Mouse (Mus musculus): ENCODE results near the gene Zfp784. TPM values are rescaled to one million over a fixed set of nuclear protein-coding genes. Genes with fewer than 3 reads are reported as not detected.

Gene Zfp784
- polyA plus RNA-seq, 1 experiment from 2014 or later: 6.3 TPM

- peak overlapping the region; percentile 93 for H3K9ac ChIP-seq (ENCODE audit: low read length)
- H3K9me3 ChIP-seq (replicated peaks; ENCODE audit: control insufficient read depth, low read length): no peaks in the 10 kb centered on the region
- peak overlapping the region; percentile 98 for H3K27ac ChIP-seq (ENCODE audit: low read depth, low read length)
- H3K4me1 ChIP-seq (ENCODE audit: control insufficient read depth, insufficient read depth, low read length): peaks cover 24% of the 10 kb centered on the region
- peak overlapping the region; percentile 77 for H3K4me3 ChIP-seq (ENCODE audit: low read depth, low read length)
- peak overlapping the region; percentile 73 for H3K4me2 ChIP-seq (ENCODE audit: low read length)
- ATAC-seq (peak; percentile 91), DNase-seq (ENCODE audit: low spot score) (peak; percentile 100)
- H3K27me3 ChIP-seq (replicated peaks; ENCODE audit: control insufficient read depth, insufficient read depth, low read length): peaks cover 19% of the 10 kb centered on the region
- WGBS: under 1% methylated on average over 60 of the region's 60 CpGs
- H3K36me3 ChIP-seq (ENCODE audit: control insufficient read depth, insufficient read depth, low read length): peaks cover 6% of the 10 kb centered on the region; the same call in 1 of the 2 replicates
Measured at GRCm38 (mm10) chr7:5060944-5061773, 22.9 kb upstream of the Zfp784 start.

DNA sequence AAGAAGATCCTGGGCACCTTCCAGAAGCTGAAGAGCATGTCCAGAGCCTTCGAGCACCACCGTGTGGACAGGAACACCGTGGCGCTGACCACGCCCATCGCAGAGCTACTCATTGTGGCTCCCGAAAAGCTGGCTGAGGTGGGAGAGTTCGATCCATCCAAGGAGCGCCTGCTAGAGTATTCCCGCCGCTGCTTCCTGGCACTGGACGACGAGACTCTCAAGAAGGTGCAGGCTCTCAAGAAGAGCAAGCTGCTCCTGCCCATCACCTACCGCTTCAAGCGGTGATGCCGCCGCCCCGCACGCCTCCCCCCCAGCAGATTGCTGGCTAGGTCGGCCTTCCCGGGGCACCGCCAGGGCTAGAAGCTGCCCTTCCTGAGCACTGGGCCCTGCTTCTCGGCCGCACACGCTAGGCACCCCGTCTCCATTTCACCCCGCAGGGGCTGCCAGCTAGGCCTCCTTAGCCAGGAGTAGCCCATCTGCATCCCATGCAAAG, 22.0 kb upstream of the Zfp784 start:
- ATAC-seq (no peak), DNase-seq (ENCODE audit: low spot score) (peak; percentile 87)
- Histone ChIP-seq H3K4me1 (ENCODE audit: control insufficient read depth, insufficient read depth, low read length) (peaks cover 24% of the 10 kb centered on the region), H3K36me3 (ENCODE audit: control insufficient read depth, insufficient read depth, low read length) (no peaks in the 10 kb centered on the region), H3K4me2 (ENCODE audit: low read length) (peak overlapping the region; percentile 73), H3K27me3 (replicated peaks; ENCODE audit: control insufficient read depth, insufficient read depth, low read length) (peaks cover 27% of the 10 kb centered on the region), H3K9ac (ENCODE audit: low read length) (peak overlapping the region; percentile 93), H3K27ac (ENCODE audit: low read depth, low read length) (peak overlapping the region; percentile 98), H3K4me3 (ENCODE audit: low read depth, low read length) (peak overlapping the region; percentile 77), H3K9me3 (replicated peaks; ENCODE audit: control insufficient read depth, low read length) (no peaks in the 10 kb centered on the region)
- 2% methylated on average over 27 of the region's 27 CpGs for WGBS

DNA sequence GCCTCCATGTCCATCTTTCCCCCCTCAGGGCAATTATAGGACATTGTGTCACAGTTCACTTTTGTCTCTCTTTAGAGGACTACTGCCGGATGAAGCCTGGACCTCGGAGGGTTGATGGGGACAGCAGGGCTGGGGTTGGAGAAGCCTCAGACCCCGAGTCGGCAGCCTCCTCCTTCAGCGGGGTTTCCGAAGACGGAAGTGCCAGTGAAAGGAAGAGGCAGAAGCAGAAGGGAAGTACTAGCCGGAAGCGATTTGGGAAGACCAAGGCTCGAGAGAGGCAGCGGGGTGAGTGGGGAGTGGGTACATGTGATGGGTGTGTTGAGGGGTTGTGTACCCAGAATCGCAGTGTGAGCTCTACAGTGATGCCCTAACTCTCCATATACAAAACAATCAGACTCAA, 21.2 kb upstream of the Zfp784 start:
- 92% methylated on average over 12 of the region's 12 CpGs for WGBS
- Histone ChIP-seq H3K4me3 (ENCODE audit: low read depth, low read length) (no peak overlapping the region), H3K4me1 (ENCODE audit: control insufficient read depth, insufficient read depth, low read length) (peaks cover 23% of the 10 kb centered on the region), H3K36me3 (ENCODE audit: control insufficient read depth, insufficient read depth, low read length) (no peaks in the 10 kb centered on the region), H3K27ac (ENCODE audit: low read depth, low read length) (no peak overlapping the region), H3K27me3 (replicated peaks; ENCODE audit: control insufficient read depth, insufficient read depth, low read length) (peaks cover 36% of the 10 kb centered on the region), H3K9ac (ENCODE audit: low read length) (peak overlapping the region; percentile 93), H3K4me2 (ENCODE audit: low read length) (peak overlapping the region; percentile 73; the same call in 1 of the 2 replicates), H3K9me3 (replicated peaks; ENCODE audit: control insufficient read depth, low read length) (no peaks in the 10 kb centered on the region)
- ATAC-seq (no peak), DNase-seq (ENCODE audit: low spot score) (no peak)

DNA sequence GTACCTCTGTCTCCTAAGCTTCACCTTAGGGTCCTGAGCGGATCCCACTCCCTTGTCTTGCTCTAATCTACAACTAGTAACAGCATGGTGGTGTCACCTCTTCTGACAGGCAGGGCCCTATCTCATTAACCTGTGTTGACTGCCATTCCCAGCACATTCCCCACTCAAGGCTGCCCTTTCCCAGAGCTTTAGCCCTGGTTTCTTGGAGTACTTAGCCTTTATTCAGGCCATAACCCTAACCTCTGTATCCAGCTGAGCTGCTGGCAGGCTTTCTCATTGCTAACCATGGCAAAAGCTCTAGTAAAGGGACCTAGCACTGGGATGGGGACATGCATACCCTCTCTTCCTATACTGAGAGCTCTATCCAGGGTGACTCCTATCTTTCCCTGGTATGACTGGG, 20.4 kb upstream of the Zfp784 start:
- Histone ChIP-seq H3K4me2 (ENCODE audit: low read length) (no peak overlapping the region), H3K4me1 (ENCODE audit: control insufficient read depth, insufficient read depth, low read length) (peaks cover 21% of the 10 kb centered on the region), H3K9ac (ENCODE audit: low read length) (no peak overlapping the region), H3K4me3 (ENCODE audit: low read depth, low read length) (no peak overlapping the region), H3K27ac (ENCODE audit: low read depth, low read length) (no peak overlapping the region), H3K9me3 (replicated peaks; ENCODE audit: control insufficient read depth, low read length) (no peaks in the 10 kb centered on the region), H3K36me3 (ENCODE audit: control insufficient read depth, insufficient read depth, low read length) (no peaks in the 10 kb centered on the region), H3K27me3 (replicated peaks; ENCODE audit: control insufficient read depth, insufficient read depth, low read length) (peaks cover 43% of the 10 kb centered on the region)
- WGBS: 92% methylated on average over 1 of the region's 1 CpGs
- ATAC-seq (no peak), DNase-seq (ENCODE audit: low spot score) (no peak)

- WGBS: 37% methylated on average over 11 of the region's 11 CpGs
- peak overlapping the region; percentile 56 for H3K4me2 ChIP-seq (ENCODE audit: low read length)
- H3K27ac ChIP-seq (ENCODE audit: low read depth, low read length): no peak overlapping the region
- peak overlapping the region; percentile 50 for H3K4me3 ChIP-seq (ENCODE audit: low read depth, low read length)
- peak overlapping the region; percentile 77; the same call in 1 of the 2 replicates for H3K9ac ChIP-seq (ENCODE audit: low read length)
- H3K36me3 ChIP-seq (ENCODE audit: control insufficient read depth, insufficient read depth, low read length): no peaks in the 10 kb centered on the region
- H3K4me1 ChIP-seq (ENCODE audit: control insufficient read depth, insufficient read depth, low read length): peaks cover 23% of the 10 kb centered on the region
- H3K27me3 ChIP-seq (replicated peaks; ENCODE audit: control insufficient read depth, insufficient read depth, low read length): peaks cover 51% of the 10 kb centered on the region
- no peaks in the 10 kb centered on the region for H3K9me3 ChIP-seq (replicated peaks; ENCODE audit: control insufficient read depth, low read length)
- ATAC-seq (no peak), DNase-seq (ENCODE audit: low spot score) (no peak)
Measured at GRCm38 (mm10) chr7:5057804-5058203, 19.6 kb upstream of the Zfp784 start.

DNA sequence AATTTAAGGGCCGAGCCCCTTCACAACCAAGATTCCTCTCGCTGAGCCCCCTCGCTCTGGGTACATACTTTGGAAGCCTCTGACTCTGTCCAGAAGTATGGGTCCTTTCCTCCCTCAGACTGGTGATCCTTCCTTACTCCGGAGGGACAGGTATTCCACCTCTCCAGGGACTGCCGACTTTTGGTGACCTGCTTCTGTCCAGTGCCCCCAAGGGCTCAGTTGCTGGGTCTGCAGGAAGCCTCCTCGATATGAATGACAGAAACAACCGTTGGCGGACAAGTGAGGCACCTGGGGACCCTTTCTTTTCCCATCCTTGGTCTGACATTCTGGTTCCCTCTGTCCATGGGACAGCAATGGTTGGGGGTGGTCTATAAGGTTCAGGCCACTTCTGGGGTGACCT, 19.1 kb upstream of the Zfp784 start:
- DNase-seq (ENCODE audit: low spot score): no peak
- Histone ChIP-seq H3K4me3 (ENCODE audit: low read depth, low read length) (peak overlapping the region; percentile 50), H3K9ac (ENCODE audit: low read length) (peak overlapping the region; percentile 77), H3K4me2 (ENCODE audit: low read length) (peak overlapping the region; percentile 56), H3K9me3 (replicated peaks; ENCODE audit: control insufficient read depth, low read length) (no peaks in the 10 kb centered on the region), H3K27ac (ENCODE audit: low read depth, low read length) (no peak overlapping the region), H3K36me3 (ENCODE audit: control insufficient read depth, insufficient read depth, low read length) (no peaks in the 10 kb centered on the region), H3K4me1 (ENCODE audit: control insufficient read depth, insufficient read depth, low read length) (peaks cover 27% of the 10 kb centered on the region), H3K27me3 (replicated peaks; ENCODE audit: control insufficient read depth, insufficient read depth, low read length) (peaks cover 54% of the 10 kb centered on the region)
- WGBS: 44% methylated on average over 8 of the region's 8 CpGs
- ATAC-seq: no peak

- Histone ChIP-seq H3K4me1 (ENCODE audit: control insufficient read depth, insufficient read depth, low read length) (peaks cover 32% of the 10 kb centered on the region), H3K9ac (ENCODE audit: low read length) (peak overlapping the region; percentile 77), H3K4me2 (ENCODE audit: low read length) (peak overlapping the region; percentile 56), H3K27ac (ENCODE audit: low read depth, low read length) (peak overlapping the region; percentile 5; the same call in 1 of the 2 replicates), H3K9me3 (replicated peaks; ENCODE audit: control insufficient read depth, low read length) (no peaks in the 10 kb centered on the region), H3K27me3 (replicated peaks; ENCODE audit: control insufficient read depth, insufficient read depth, low read length) (peaks cover 54% of the 10 kb centered on the region), H3K36me3 (ENCODE audit: control insufficient read depth, insufficient read depth, low read length) (no peaks in the 10 kb centered on the region), H3K4me3 (ENCODE audit: low read depth, low read length) (peak overlapping the region; percentile 50)
- ATAC-seq: no peak
- 5% methylated on average over 35 of the region's 55 CpGs for WGBS
- peak; percentile 60 for DNase-seq (ENCODE audit: low spot score)
Measured at GRCm38 (mm10) chr7:5056651-5057263, 18.5 kb upstream of the Zfp784 start.

DNA sequence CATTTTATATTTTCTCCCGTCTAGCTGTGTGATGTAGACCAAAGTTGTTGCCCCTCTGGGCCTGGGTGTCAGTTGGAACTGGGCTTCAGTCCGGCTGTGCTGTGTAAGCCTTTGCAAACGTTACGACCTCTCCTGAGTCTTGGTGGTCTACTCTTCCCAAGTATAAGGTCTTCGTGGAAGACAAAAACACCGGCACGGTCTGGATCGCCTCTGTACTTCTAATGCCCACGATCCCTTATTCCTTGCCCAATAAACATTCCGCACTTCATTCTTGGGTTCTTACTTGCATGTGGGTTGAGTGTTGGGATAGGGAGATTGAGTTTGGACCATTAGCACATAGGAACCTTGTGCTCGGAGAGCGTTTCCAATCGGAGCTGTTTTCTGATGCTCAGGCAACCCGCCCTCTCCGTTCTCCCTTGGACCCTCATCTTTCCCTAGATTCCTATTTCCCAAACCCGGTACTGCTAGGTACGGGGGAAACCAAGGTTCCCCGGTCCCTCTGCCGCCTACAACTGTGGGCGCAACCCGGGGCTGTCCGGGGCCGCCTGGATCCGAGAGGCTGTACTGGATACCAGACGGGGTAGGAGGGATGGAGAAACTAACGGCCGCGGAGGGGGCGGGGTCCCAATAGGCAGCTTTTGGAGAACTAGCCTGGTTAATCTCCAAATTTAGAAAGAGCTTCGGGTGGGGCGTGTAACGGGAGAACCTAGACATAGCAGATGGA, 15.4 kb upstream of the Zfp784 start:
- H3K9me3 ChIP-seq (replicated peaks; ENCODE audit: control insufficient read depth, low read length): no peaks in the 10 kb centered on the region
- ATAC-seq: no peak
- H3K36me3 ChIP-seq (ENCODE audit: control insufficient read depth, insufficient read depth, low read length): no peaks in the 10 kb centered on the region
- DNase-seq (ENCODE audit: low spot score): no peak
- peak overlapping the region; percentile 78 for H3K4me3 ChIP-seq (ENCODE audit: low read depth, low read length)
- H3K4me1 ChIP-seq (ENCODE audit: control insufficient read depth, insufficient read depth, low read length): peaks cover 26% of the 10 kb centered on the region
- 10% methylated on average over 32 of the region's 32 CpGs for WGBS
- peaks cover 54% of the 10 kb centered on the region for H3K27me3 ChIP-seq (replicated peaks; ENCODE audit: control insufficient read depth, insufficient read depth, low read length)
- H3K9ac ChIP-seq (ENCODE audit: low read length): peak overlapping the region; percentile 91
- H3K4me2 ChIP-seq (ENCODE audit: low read length): peak overlapping the region; percentile 90
- H3K27ac ChIP-seq (ENCODE audit: low read depth, low read length): no peak overlapping the region
